Mouse (Mus musculus) large intestine, adult 2 months (tissue): ENCODE data around the gene Prelid3b. TPM values are rescaled to one million over a fixed set of nuclear protein-coding genes. Genes with fewer than 3 reads are reported as not detected.

Experiments
- DNase-seq: peaks from one replicate; pipeline ENCODE4 v3.0.0-alpha.2; 2012; ENCODE audit warnings: low read depth, low spot score
- WGBS: fragments of 180-500 bp; shearing (Covaris S2); methylation state at CpG from one replicate; pipeline ENCODE4 v1.1.7; 2018; 5-methylcytosine and 5-hydroxymethylcytosine counted together
- polyA plus RNA-seq: library from polyadenylated mRNA; depleted of rRNA; stranded (reverse); fragments of >200 nt; gene quantifications from 2 replicates; pipeline ENCODE4 v1.2.3, GENCODE M21; 2012; rRNA removed

The Prelid3b gene
- polyA plus RNA-seq, 1 experiment: 72.0 TPM

GRCm38 (mm10) chr2:174434943-174435342 is 37.9 kb downstream of the Prelid3b start:
- WGBS: 97% methylated on average over 9 of the region's 9 CpGs

GRCm38 (mm10) chr2:174428996-174429591 is 43.8 kb downstream of the Prelid3b start:
- whole genome bisulfite sequencing: 90% methylated on average over 10 of the region's 10 CpGs
- no peak for DNase-seq

More at GRCm38 (mm10) chr2:174434943-174435342, 37.9 kb downstream of the Prelid3b start:
- DNase-seq: no peak

DNA sequence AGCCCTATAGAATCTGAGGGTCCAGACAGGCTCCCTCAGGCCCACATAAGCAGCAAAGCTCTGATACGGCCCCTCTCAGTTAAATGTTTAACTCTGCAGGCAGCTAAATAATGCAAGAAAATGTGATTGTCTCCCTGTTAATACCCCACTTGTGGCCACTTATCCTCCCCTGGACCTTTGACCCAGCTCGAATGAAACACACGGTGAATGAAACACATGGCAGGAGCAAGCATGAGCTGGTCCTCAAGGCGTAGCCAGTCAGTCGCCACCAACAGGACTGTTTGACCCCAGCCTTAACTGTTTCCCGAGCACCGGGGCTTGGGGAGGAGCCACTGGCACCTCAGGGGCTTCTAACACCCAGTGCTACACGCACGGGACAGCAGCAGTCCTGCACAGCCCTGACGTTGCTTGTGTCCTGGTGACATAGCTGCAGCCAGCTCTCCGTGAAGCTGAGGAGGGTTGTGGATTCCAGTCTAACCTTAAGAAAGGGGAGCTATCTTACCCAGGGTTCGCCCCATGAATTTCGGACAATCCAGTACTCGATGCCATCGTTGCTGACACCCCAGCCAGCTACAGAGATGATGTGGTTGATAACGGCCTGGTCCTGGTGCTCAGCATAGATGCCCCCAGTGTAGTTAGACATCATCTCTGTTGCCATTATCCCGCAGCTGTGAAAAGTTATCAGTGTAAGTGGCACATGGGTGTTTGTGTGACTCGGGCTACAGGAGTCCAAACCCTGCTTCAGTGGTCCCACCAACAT is 44.6 kb downstream of the Prelid3b start:
- 84% methylated on average over 18 of the region's 18 CpGs for WGBS
- no peak for DNase-seq

DNA sequence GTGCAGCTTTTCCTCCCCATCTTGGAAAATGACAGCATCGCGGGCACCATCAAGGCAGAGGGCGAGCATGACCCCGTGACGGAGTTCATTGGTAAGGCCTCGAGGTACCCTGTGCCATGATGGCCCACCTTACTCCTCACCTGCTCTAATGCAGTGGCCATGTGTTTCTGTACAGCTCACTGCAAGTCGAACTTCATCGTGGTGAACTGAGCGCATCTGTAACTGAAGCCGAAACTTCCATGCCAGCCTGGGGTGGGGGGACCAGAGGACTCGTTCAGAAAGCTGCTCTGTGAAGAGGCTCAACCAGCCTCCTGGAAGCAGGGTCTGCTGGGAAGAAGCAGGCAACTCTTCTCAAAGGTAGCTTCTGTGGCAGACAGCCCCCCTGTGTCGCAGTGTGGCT is 46.0 kb downstream of the Prelid3b start:
- 90% methylated on average over 12 of the region's 12 CpGs for WGBS
- DNase-seq: no peak

DNA sequence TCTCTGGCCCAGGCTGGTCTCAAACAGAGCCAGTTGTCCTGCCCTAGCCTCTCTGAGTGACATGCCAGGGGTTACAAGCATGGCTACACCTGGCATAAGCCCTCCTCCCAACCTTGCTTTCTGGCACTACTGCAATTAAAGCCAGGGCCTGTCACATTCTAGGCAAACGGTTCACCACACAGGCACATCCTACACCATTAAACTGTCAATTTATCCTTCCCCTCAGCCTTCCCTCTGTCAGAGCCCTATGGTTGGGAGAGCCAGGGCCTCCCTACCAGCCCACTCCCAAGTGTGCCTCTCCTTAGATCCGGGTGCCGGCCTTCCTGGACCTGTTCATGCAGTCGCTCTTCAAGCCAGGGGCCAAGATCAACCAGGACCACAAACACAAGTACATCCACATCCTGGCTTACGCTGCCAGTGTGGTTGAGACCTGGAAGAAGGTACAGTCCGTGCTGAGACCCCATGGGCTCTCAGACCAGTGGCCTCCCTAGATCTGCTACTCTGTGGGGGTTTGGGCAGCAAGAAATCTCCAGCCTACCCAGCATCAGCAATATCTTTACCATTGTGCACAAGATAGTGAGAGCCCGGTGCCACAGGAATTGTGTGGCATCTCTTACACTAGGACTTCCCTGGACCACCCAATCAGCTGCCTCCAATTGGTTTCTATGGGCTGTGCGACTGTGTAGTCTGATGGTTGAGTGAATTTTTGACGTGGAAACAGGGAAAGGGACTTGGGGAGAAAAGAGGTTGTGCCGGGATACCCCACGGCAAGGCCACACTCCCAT is 48.4 kb downstream of the Prelid3b start:
- no peak for DNase-seq

GRCm38 (mm10) chr2:174421107-174421506 is 51.8 kb downstream of the Prelid3b start:
- WGBS: 81% methylated on average over 6 of the region's 6 CpGs
- no peak for DNase-seq

More for the DNA sequence above, 48.4 kb downstream of the Prelid3b start:
- 85% methylated on average over 11 of the region's 11 CpGs for WGBS

DNA sequence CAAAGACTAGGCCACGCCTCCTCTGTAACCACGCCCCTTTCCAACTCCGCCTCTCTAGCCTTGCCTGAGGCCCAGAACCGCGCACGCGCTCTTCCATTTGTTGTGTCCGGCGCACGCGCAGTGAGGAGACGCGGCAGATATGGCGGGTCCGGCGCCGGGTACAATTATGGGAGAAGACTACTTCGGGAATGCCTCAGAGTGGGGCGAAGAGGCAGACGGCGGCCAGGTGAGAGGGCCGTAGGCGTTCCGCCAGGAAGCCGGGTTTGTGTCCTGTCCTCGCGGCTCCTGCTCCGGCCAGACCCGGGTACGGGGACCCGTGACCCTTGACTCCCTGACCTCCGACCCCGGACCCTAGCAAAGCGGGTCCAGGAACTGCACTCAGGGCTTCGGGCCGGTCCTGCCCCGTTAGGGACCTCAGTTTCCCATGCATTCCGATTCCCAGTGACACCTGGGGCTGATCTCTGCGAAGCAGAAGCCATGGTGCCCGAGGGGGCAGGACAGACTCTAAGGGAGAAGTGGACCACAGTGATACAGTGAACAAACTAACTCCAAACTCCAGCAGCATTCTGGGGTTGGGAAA is 57.1 kb downstream of the Prelid3b start, which contains the start of gene Nelfcd:
TSS of gene Nelfcd (plus strand) at position 74 of the 580 bp plus-strand sequence.
- WGBS: under 1% methylated on average over 40 of the region's 40 CpGs
- peak; percentile 96 for DNase-seq

Other genes with a start within 250 kb of the Prelid3b start
- gene Gnas, start 188.8 kb downstream of the Prelid3b start, polyA plus RNA-seq: 546 and 581 TPM in 2 replicates
- 0.26 and 0.33 TPM in 2 replicates for gene Gm20721, start 126.4 kb downstream of the Prelid3b start, polyA plus RNA-seq
- gene Nelfcd, start 57.3 kb downstream of the Prelid3b start, polyA plus RNA-seq: 60.5 and 65.4 TPM in 2 replicates
- gene Ctsz, start 34.0 kb downstream of the Prelid3b start, polyA plus RNA-seq: 258 and 346 TPM in 2 replicates
- 0.05 and 0.12 TPM in 2 replicates for gene Tubb1, start 22.4 kb downstream of the Prelid3b start, polyA plus RNA-seq
- 453 and 486 TPM in 2 replicates for gene Atp5e, start 9.0 kb downstream of the Prelid3b start, polyA plus RNA-seq
- gene Zfp831, start 170.5 kb upstream of the Prelid3b start, polyA plus RNA-seq: 0.37 and 0.47 TPM in 2 replicates